Mouse (Mus musculus): Measurements from ENCODE around the gene Metrn. TPM values are rescaled to one million over a fixed set of nuclear protein-coding genes. Genes with fewer than 3 reads are reported as not detected.
A peak's percentile ranks its signal among the peaks of the same experiment; 100 is the strongest.

Metrn gene
- polyA plus RNA-seq (2014; fragmentation: Nextera tagmentation; extraction: Ambion mirVana): 5.8 and 9.7 TPM in 2 replicates

DNA sequence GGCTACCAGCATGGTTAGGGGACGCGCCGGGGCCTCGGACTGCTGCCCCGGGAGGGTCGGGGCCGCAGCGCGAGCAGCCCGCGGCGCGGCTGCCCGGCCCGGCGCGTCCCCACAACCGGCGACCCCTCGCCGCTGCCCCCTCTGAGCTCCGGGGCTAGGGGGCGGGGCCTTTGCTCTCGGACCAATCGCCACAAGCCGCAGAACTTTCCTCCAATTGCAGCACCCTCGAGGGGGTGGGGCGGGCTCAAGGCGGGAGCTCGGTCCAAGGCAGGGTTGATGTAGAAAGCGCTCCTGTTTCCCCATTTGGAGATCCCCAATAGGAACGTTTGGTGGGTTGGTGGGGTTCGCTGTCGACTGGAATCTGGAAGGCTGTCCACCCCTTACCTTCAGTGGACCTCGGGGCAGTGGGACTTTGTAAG, at the start of gene Metrn:
Gene Metrn, minus strand, starts transcription at position 186 of the 419 bp plus-strand sequence.
- Histone ChIP-seq H3K27me3 (ENCODE audit: control insufficient read depth, insufficient read depth, low read length) (no peaks in the 10 kb centered on the region), H3K9me3 (ENCODE audit: control insufficient read depth, low read length) (no peaks in the 10 kb centered on the region), H3K27ac (replicated peaks; ENCODE audit: low read depth, low read length) (0 out of 2 replicates have a peak within 1 kb of the TSS, but pooled peaks have one; percentile 2), H3K36me3 (ENCODE audit: control insufficient read depth, insufficient read depth, low read length) (no peaks in the 10 kb centered on the region), H3K9ac (replicated peaks; ENCODE audit: low read length) (peak within 1 kb of the TSS; percentile 44; the same call in 1 of the 2 replicates), H3K4me2 (ENCODE audit: low read length) (peak within 1 kb of the TSS; percentile 76), H3K4me1 (ENCODE audit: control insufficient read depth, insufficient read depth, low read length) (peaks cover 37% of the 10 kb centered on the region), H3K4me3 (replicated peaks; ENCODE audit: low read depth, low read length) (peak within 1 kb of the TSS; percentile 46)
- DNase-seq (peak; percentile 90), ATAC-seq (ENCODE audit: low FRiP score, low TSS enrichment) (peak; percentile 66)
- WGBS: 1% methylated on average over 35 of the region's 35 CpGs

GRCm38 (mm10) chr17:25844396-25844901, 47.5 kb upstream of the Metrn start, which contains the start of gene Rhot2:
Gene Rhot2 (minus strand): TSS chr17:25844851.
- Histone ChIP-seq H3K27me3 (ENCODE audit: control insufficient read depth, insufficient read depth, low read length) (no peaks in the 10 kb centered on the region), H3K4me1 (ENCODE audit: control insufficient read depth, insufficient read depth, low read length) (peaks cover 12% of the 10 kb centered on the region), H3K9me3 (ENCODE audit: control insufficient read depth, low read length) (no peaks in the 10 kb centered on the region), H3K4me3 (replicated peaks; ENCODE audit: low read depth, low read length) (peak within 1 kb of the TSS; percentile 78), H3K4me2 (ENCODE audit: low read length) (peak within 1 kb of the TSS; percentile 70), H3K9ac (replicated peaks; ENCODE audit: low read length) (peak within 1 kb of the TSS; percentile 71), H3K27ac (replicated peaks; ENCODE audit: low read depth, low read length) (peak within 1 kb of the TSS; percentile 62), H3K36me3 (ENCODE audit: control insufficient read depth, insufficient read depth, low read length) (peaks cover 53% of the 10 kb centered on the region)
- ATAC-seq (ENCODE audit: low FRiP score, low TSS enrichment) (peak; percentile 89), DNase-seq (peak; percentile 96)
- 2% methylated on average over 20 of the region's 21 CpGs for WGBS

DNA sequence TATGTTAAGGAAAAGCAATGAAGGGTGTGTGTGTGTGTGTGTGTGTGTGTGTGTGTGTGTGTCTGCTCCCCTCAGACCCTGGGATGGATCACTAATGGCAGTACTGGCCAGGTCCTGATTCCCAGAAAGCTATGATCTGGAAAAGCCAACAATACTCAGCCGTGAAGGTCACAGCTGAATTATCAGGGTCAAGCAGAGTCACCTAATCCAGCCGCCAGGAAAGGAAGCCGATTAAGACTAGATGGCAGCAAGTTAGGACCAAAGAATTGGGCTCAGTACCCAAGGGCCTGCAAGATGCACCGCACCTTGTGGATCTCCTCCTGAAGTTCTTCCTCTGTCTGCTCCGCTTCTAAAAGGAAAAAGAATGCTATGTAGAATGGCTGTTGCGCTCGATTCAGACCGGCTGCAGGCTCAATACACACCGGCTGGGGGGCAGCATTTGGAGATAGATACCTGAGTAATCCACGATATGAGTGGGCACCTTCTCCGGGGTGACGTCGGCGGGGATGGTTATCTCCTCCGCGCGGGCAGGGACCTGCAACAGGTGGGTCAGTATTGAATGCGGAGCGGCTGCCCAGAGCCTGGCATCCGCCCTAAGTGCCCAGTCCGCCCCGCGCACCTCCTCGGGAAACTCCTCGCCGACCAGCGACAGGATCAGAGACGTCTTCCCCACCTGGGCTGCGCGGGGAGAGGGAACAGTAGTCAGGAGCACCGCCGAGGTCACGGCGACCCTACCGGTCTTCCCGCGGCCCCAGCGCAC, 46.9 kb upstream of the Metrn start:
- Histone ChIP-seq H3K4me3 (replicated peaks; ENCODE audit: low read depth, low read length) (peak overlapping the region; percentile 78), H3K4me1 (ENCODE audit: control insufficient read depth, insufficient read depth, low read length) (peaks cover 12% of the 10 kb centered on the region), H3K9me3 (ENCODE audit: control insufficient read depth, low read length) (no peaks in the 10 kb centered on the region), H3K4me2 (ENCODE audit: low read length) (peak overlapping the region; percentile 70), H3K27ac (replicated peaks; ENCODE audit: low read depth, low read length) (peak overlapping the region; percentile 62), H3K36me3 (ENCODE audit: control insufficient read depth, insufficient read depth, low read length) (peaks cover 55% of the 10 kb centered on the region), H3K27me3 (ENCODE audit: control insufficient read depth, insufficient read depth, low read length) (no peaks in the 10 kb centered on the region), H3K9ac (replicated peaks; ENCODE audit: low read length) (peak overlapping the region; percentile 71)
- WGBS: 3% methylated on average over 35 of the region's 38 CpGs
- no peak; the same call in 1 of the 2 replicates for ATAC-seq (ENCODE audit: low FRiP score, low TSS enrichment)
- DNase-seq: peak; percentile 43

- Histone ChIP-seq H3K36me3 (ENCODE audit: control insufficient read depth, insufficient read depth, low read length) (peaks cover 57% of the 10 kb centered on the region), H3K27me3 (ENCODE audit: control insufficient read depth, insufficient read depth, low read length) (no peaks in the 10 kb centered on the region), H3K4me1 (ENCODE audit: control insufficient read depth, insufficient read depth, low read length) (peaks cover 13% of the 10 kb centered on the region), H3K9ac (replicated peaks; ENCODE audit: low read length) (peak overlapping the region; percentile 71; the same call in 1 of the 2 replicates), H3K27ac (replicated peaks; ENCODE audit: low read depth, low read length) (no peak overlapping the region), H3K4me2 (ENCODE audit: low read length) (peak overlapping the region; percentile 70), H3K4me3 (replicated peaks; ENCODE audit: low read depth, low read length) (peak overlapping the region; percentile 78), H3K9me3 (ENCODE audit: control insufficient read depth, low read length) (no peaks in the 10 kb centered on the region)
- WGBS: 93% methylated on average over 4 of the region's 4 CpGs
- no peak for ATAC-seq (ENCODE audit: low FRiP score, low TSS enrichment)
- no peak for DNase-seq
Measured at GRCm38 (mm10) chr17:25843122-25843521, 46.2 kb upstream of the Metrn start.

DNA sequence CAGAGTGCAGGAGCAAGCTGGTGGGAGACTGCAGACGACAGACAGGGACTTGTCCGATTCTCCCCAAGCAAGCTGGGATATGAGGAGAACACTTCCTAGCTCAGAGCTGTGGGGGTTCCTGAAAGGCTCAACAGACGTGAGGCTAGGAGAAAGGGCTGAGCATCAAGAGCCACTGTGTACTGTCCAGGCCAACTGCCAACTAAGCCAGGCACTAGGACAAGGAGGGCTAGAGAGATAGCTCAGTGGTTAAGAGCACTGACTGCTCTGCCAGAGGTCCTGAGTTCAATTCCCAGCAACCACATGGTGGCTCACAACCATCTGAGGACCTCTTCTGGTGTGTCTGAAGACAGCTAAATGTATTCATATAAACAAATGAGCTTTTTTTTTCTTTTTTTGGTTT, 45.6 kb upstream of the Metrn start:
- Histone ChIP-seq H3K27me3 (ENCODE audit: control insufficient read depth, insufficient read depth, low read length) (no peaks in the 10 kb centered on the region), H3K4me3 (replicated peaks; ENCODE audit: low read depth, low read length) (no peak overlapping the region), H3K4me2 (ENCODE audit: low read length) (no peak overlapping the region), H3K4me1 (ENCODE audit: control insufficient read depth, insufficient read depth, low read length) (peaks cover 20% of the 10 kb centered on the region), H3K27ac (replicated peaks; ENCODE audit: low read depth, low read length) (no peak overlapping the region), H3K9me3 (ENCODE audit: control insufficient read depth, low read length) (no peaks in the 10 kb centered on the region), H3K9ac (replicated peaks; ENCODE audit: low read length) (no peak overlapping the region), H3K36me3 (ENCODE audit: control insufficient read depth, insufficient read depth, low read length) (peaks cover 55% of the 10 kb centered on the region)
- ATAC-seq (ENCODE audit: low FRiP score, low TSS enrichment) (no peak), DNase-seq (no peak)
- WGBS: 87% methylated on average over 3 of the region's 3 CpGs

DNA sequence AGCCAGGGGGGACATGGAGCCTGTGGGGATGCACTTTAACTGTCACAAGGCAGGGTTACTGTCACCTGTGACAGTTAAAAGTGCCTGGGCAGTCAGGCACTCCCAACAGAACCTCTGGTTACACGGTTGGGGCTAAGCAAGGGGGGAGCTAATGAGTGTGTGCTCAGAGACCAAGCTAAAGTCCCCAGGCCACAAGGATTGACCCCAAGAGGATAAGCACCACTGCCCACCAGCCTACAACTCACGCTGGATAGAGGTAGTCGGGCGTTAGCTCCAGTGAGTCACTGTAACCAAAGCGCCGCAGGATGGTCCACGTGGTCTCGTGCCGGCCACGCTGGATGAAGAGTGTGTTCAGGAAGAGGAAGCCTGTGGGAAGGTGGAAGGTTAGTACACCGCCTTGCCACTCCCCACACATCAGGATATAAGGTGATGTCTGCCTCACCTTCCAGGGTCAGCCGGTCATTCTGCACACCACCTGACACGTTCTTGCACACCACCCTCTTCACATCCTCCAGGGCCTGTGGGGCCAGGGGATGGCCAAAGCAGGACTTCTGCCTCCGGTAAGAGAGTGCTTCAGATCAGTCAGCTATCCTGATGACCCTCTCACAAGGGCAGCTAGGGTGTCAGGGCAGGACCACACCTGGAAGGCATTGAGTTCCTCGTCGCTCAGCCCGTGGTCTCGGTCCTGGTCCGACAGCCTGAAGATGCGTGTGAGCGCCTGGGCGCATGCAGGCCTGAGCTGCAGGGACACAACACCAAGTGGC, 44.4 kb upstream of the Metrn start, which contains the start of gene Gm20683:
Gene Gm20683, minus strand, starts transcription at position 647 of the 764 bp plus-strand sequence.
- H3K36me3 ChIP-seq (ENCODE audit: control insufficient read depth, insufficient read depth, low read length): peaks cover 50% of the 10 kb centered on the region
- peaks cover 32% of the 10 kb centered on the region for H3K4me1 ChIP-seq (ENCODE audit: control insufficient read depth, insufficient read depth, low read length)
- WGBS: 95% methylated on average over 22 of the region's 22 CpGs
- H3K4me3 ChIP-seq (replicated peaks; ENCODE audit: low read depth, low read length): no peak within 1 kb of the TSS
- ATAC-seq (ENCODE audit: low FRiP score, low TSS enrichment) (no peak), DNase-seq (no peak)
- no peak within 1 kb of the TSS for H3K9ac ChIP-seq (replicated peaks; ENCODE audit: low read length)
- H3K4me2 ChIP-seq (ENCODE audit: low read length): no peak within 1 kb of the TSS
- H3K27ac ChIP-seq (replicated peaks; ENCODE audit: low read depth, low read length): no peak within 1 kb of the TSS
- H3K27me3 ChIP-seq (ENCODE audit: control insufficient read depth, insufficient read depth, low read length): no peaks in the 10 kb centered on the region
- no peaks in the 10 kb centered on the region for H3K9me3 ChIP-seq (ENCODE audit: control insufficient read depth, low read length)

DNA sequence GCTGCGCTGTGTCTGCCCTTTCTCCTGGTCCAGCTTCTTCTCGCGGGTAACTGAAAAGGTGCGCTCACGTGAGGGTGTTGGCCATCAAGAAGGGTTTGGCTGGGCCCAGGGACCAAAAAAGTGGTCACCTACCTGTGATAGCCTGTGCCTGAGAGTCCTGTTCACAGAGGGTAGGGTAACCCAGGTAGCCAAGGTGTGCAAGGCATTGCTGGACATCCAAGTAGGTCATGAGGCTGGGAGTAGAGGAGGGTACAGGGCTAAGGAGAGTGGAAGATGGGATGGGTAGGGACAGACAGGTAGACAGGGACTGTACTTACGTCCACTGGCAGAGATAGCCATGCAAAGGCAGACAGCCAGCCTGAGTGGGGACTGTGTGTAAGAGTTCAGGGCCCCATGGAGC, 43.6 kb upstream of the Metrn start:
- H3K27ac ChIP-seq (replicated peaks; ENCODE audit: low read depth, low read length): no peak overlapping the region
- H3K9me3 ChIP-seq (ENCODE audit: control insufficient read depth, low read length): no peaks in the 10 kb centered on the region
- WGBS: 97% methylated on average over 6 of the region's 6 CpGs
- H3K4me1 ChIP-seq (ENCODE audit: control insufficient read depth, insufficient read depth, low read length): peaks cover 40% of the 10 kb centered on the region
- H3K27me3 ChIP-seq (ENCODE audit: control insufficient read depth, insufficient read depth, low read length): no peaks in the 10 kb centered on the region
- no peak overlapping the region for H3K4me2 ChIP-seq (ENCODE audit: low read length)
- no peak for ATAC-seq (ENCODE audit: low FRiP score, low TSS enrichment)
- H3K36me3 ChIP-seq (ENCODE audit: control insufficient read depth, insufficient read depth, low read length): peaks cover 47% of the 10 kb centered on the region
- H3K9ac ChIP-seq (replicated peaks; ENCODE audit: low read length): no peak overlapping the region
- no peak overlapping the region for H3K4me3 ChIP-seq (replicated peaks; ENCODE audit: low read depth, low read length)
- DNase-seq: no peak

DNA sequence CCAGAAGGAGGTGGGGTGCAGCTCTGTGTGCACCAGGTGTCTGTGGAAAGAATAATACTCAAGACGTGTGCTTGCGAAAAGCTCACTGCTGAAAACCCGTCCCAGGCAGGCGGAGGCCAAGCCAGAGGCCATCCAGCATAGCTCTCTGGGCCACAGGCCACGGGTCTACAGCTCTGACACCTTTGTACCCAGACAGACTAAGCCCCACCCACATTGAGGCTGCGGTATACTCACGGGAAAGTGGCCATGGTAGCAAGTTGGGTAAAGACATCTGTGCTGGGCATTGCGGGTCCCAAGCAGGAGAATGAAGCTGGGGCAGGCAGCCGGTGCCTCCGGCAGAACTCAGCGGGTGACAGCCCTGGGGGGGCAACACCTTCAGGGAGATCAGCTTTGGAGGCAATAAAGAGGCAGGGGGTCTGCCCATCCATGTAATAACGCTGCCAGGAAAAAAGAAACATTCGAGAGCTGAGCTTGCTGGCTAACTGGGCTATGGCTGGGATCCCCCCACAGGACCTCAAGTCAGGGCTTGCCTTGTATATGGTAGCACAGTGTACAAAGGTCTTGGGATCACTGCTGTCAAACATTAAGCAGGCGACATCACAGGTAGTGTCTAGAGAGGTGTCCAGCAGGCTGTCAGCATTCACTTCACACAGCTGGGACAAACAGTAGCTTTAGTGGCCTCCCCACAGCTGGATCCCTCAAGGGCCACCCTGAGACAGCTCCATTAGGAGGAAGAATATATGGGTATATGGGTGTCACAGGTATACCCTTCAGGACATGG, 42.7 kb upstream of the Metrn start:
- DNase-seq: no peak
- 85% methylated on average over 14 of the region's 14 CpGs for WGBS
- Histone ChIP-seq H3K27me3 (ENCODE audit: control insufficient read depth, insufficient read depth, low read length) (no peaks in the 10 kb centered on the region), H3K4me3 (replicated peaks; ENCODE audit: low read depth, low read length) (no peak overlapping the region), H3K4me1 (ENCODE audit: control insufficient read depth, insufficient read depth, low read length) (peaks cover 45% of the 10 kb centered on the region), H3K9ac (replicated peaks; ENCODE audit: low read length) (no peak overlapping the region), H3K4me2 (ENCODE audit: low read length) (no peak overlapping the region), H3K36me3 (ENCODE audit: control insufficient read depth, insufficient read depth, low read length) (peaks cover 51% of the 10 kb centered on the region), H3K27ac (replicated peaks; ENCODE audit: low read depth, low read length) (no peak overlapping the region), H3K9me3 (ENCODE audit: control insufficient read depth, low read length) (no peaks in the 10 kb centered on the region)
- no peak for ATAC-seq (ENCODE audit: low FRiP score, low TSS enrichment)

Measured in midbrain, embryonic 14.5 days (tissue).